Mouse (Mus musculus): Measurements from ENCODE around the gene Map1a. TPM values are rescaled to one million over a fixed set of nuclear protein-coding genes. Genes with fewer than 3 reads are reported as not detected.

Gene Map1a
- polyA plus RNA-seq (2015; fragmentation: Nextera tagmentation; extraction: Ambion mirVana), result 17.6 and 21.8 TPM in 2 replicates

- Histone ChIP-seq H3K4me2 (peak within 1 kb of the TSS; percentile 89), H3K27ac (replicated peaks) (peak within 1 kb of the TSS; percentile 91), H3K4me3 (peak within 1 kb of the TSS; percentile 59), H3K27me3 (0 out of 2 replicates have a peak, but pooled peaks cover 11% of the 10 kb centered on the region), H3K9ac (peak within 1 kb of the TSS; percentile 73), H3K36me3 (no peaks in the 10 kb centered on the region), H3K9me3 (no peaks in the 10 kb centered on the region), H3K4me1 (replicated peaks) (peaks cover 40% of the 10 kb centered on the region)
- ATAC-seq (ENCODE audit: low read depth), result peak; percentile 97
- under 1% methylated on average over 48 of the region's 48 CpGs for WGBS
Measured at GRCm38 (mm10) chr2:121288901-121289729, at the start of gene Map1a. Map1a (plus strand) TSS chr2:121289600.

GRCm38 (mm10) chr2:121244099-121244498, 45.3 kb upstream of the Map1a start:
- 94% methylated on average over 5 of the region's 5 CpGs for WGBS
- ATAC-seq (ENCODE audit: low read depth), result no peak
- no peak overlapping the region for H3K27ac ChIP-seq (replicated peaks)
- no peaks in the 10 kb centered on the region for H3K4me1 ChIP-seq (replicated peaks)
- no peak overlapping the region for H3K4me2 ChIP-seq
- no peaks in the 10 kb centered on the region for H3K9me3 ChIP-seq
- no peaks in the 10 kb centered on the region for H3K27me3 ChIP-seq
- H3K36me3 ChIP-seq, result peaks cover 90% of the 10 kb centered on the region
- no peak overlapping the region for H3K4me3 ChIP-seq
- H3K9ac ChIP-seq, result no peak overlapping the region

DNA sequence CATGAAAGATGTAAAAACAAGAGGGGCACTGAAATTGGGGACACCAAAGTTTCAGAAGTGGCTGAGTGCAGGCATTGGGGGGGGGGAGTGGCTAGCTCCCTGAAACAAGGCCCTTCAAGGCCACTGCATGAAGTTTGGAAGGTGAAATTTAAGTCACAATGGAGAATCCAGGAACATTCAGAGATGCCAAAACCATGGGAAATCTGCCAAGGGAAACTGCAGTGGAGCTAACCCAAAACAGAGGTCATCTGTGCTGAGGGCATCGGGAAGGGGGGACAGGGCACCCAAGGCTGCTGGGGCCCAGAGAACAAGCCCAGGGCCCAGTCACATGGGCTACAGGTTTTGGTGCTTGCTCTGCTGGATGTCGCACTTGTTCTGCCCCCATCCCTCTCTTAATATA, 39.6 kb upstream of the Map1a start:
- Histone ChIP-seq H3K36me3 (peaks cover 96% of the 10 kb centered on the region), H3K4me3 (no peak overlapping the region), H3K27ac (replicated peaks) (no peak overlapping the region), H3K27me3 (no peaks in the 10 kb centered on the region), H3K4me1 (replicated peaks) (no peaks in the 10 kb centered on the region), H3K9me3 (no peaks in the 10 kb centered on the region), H3K4me2 (no peak overlapping the region), H3K9ac (no peak overlapping the region)
- 98% methylated on average over 2 of the region's 2 CpGs for WGBS
- no peak for ATAC-seq (ENCODE audit: low read depth)

DNA sequence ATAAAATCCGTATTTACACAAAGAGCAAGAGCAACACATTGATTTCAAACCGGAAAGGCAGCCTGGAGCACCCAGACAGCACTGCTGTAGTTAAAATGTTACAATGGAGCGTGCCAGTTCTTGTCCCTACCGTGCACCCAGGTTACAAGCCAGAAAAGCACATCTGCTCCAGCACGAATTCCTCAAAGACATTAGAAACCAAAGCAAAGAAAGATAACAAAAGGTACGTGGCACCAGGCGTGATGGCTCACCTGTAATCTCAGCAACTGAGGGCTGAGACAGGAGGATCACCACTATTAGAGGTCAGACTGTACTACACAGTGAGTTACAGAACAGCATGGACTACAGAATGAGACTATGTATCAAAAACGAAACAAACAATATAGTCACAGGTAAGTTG, 21.0 kb upstream of the Map1a start:
- H3K4me2 ChIP-seq, result peak overlapping the region; percentile 73
- peak overlapping the region; percentile 19 for H3K4me3 ChIP-seq
- H3K9ac ChIP-seq, result peak overlapping the region; percentile 44; the same call in 1 of the 2 replicates

GRCm38 (mm10) chr2:121270521-121271235, 18.7 kb upstream of the Map1a start:
- Histone ChIP-seq H3K4me1 (replicated peaks) (peaks cover 51% of the 10 kb centered on the region), H3K36me3 (peaks cover 36% of the 10 kb centered on the region), H3K9me3 (no peaks in the 10 kb centered on the region), H3K4me2 (peak overlapping the region; percentile 73), H3K27me3 (no peaks in the 10 kb centered on the region), H3K4me3 (peak overlapping the region; percentile 87), H3K9ac (peak overlapping the region; percentile 92), H3K27ac (replicated peaks) (peak overlapping the region; percentile 98)
- WGBS, result 1% methylated on average over 34 of the region's 35 CpGs
- peak; percentile 86 for ATAC-seq (ENCODE audit: low read depth)

More for the DNA sequence above, 21.0 kb upstream of the Map1a start:
- no peak for ATAC-seq (ENCODE audit: low read depth)
- Histone ChIP-seq H3K36me3 (peaks cover 50% of the 10 kb centered on the region), H3K4me1 (replicated peaks) (peaks cover 52% of the 10 kb centered on the region), H3K27ac (replicated peaks) (no peak overlapping the region), H3K9me3 (no peaks in the 10 kb centered on the region), H3K27me3 (no peaks in the 10 kb centered on the region)
- 59% methylated on average over 8 of the region's 8 CpGs for WGBS

DNA sequence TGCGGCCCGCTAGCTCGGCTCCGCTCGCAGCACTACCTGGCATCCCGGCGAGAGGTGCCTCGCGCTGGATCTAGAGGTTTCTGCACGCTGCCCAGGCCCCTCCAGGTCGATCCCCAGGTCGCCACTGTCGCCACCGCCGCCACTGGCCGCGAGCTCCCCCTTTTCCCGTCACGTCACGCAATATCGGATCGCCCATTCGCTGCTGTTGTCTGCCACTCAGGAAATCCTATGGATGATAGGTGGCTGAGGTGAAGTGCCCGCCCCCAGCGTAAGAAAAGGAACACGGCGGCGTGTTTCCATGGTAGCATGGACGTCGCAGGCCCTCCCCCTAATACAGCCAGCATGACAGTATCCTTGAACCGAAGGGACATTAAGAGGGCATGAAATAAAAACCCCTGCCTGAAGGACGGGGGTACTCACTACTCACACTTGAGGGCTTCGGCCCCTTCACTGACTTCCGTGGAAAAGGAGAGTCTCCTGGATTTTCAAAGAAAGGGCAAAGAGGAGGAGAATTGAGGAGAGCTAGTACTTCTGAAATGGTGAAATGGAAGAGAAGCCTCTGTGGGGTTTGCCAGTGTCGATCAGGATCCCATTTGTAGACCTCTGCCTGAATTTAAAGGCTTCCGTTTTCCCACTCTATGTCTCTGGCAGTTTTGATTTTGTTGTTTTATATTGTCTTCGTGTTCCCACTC, 18.0 kb upstream of the Map1a start, which contains the start of gene Trp53bp1:
Gene Trp53bp1, minus strand, starts transcription at position 172 of the 692 bp plus-strand sequence.
- Histone ChIP-seq H3K4me3 (peak within 1 kb of the TSS; percentile 87), H3K4me2 (peak within 1 kb of the TSS; percentile 73), H3K36me3 (peaks cover 35% of the 10 kb centered on the region), H3K4me1 (replicated peaks) (peaks cover 49% of the 10 kb centered on the region), H3K27ac (replicated peaks) (peak within 1 kb of the TSS; percentile 98), H3K27me3 (no peaks in the 10 kb centered on the region), H3K9me3 (no peaks in the 10 kb centered on the region), H3K9ac (peak within 1 kb of the TSS; percentile 92)
- under 1% methylated on average over 37 of the region's 37 CpGs for WGBS
- ATAC-seq (ENCODE audit: low read depth), result peak; percentile 99

DNA sequence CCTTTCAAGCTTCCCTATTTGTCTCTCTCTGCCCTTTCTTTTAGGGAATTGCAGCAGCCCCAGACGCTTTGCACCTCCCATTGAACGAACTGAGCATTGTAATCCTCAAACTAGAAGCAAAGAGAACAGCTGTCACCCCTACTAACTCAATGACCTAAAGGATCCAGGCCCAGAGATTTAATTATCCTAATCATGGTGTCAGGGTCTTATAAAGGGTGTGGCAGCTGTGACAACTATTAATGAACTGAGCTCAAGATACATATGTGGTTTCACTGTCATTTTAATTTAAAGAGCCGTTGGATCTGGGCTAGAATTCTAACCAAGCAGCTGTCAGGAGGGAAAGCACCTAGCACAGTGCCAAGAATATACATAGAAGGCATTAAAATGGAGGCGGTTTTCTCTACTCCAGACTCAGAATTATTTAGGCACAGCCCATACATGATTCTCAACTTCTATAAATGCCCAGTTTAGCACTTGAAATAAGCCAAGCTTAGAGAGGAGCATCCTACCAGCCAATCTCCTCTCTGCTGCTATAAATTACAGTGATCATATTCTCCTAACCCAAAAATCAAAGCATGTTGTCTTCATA, 17.4 kb upstream of the Map1a start:
- Histone ChIP-seq H3K9me3 (no peaks in the 10 kb centered on the region), H3K9ac (peak overlapping the region; percentile 92), H3K36me3 (peaks cover 30% of the 10 kb centered on the region), H3K27ac (replicated peaks) (peak overlapping the region; percentile 98), H3K4me3 (peak overlapping the region; percentile 87), H3K27me3 (no peaks in the 10 kb centered on the region), H3K4me2 (peak overlapping the region; percentile 73), H3K4me1 (replicated peaks) (peaks cover 44% of the 10 kb centered on the region)
- WGBS, result 12% methylated on average over 4 of the region's 4 CpGs
- peak; percentile 19 for ATAC-seq (ENCODE audit: low read depth)

DNA sequence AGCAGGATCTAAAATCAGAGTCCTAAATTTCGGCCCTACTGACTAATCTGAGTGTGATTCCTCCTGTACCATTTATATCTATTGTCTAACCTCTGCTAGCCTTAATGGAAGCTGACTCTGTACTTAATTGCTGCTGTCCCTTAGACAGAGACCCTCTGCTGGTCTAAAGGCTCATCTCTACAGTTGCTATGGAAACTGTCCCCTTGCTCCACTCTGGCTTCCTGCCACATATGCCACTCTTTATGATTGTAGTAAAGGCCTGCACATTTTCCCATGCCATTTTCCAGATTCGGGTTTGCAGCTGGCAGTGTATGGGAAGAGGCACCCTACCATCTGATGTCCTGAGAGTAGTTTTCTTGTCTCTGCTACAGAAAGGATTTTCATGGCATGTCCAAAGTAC, 1.6 kb upstream of the Map1a start:
- H3K9ac ChIP-seq, result peak overlapping the region; percentile 73; the same call in 1 of the 2 replicates
- H3K4me3 ChIP-seq, result no peak overlapping the region
- H3K9me3 ChIP-seq, result no peaks in the 10 kb centered on the region
- peak overlapping the region; percentile 91 for H3K27ac ChIP-seq (replicated peaks)
- H3K4me1 ChIP-seq (replicated peaks), result peaks cover 33% of the 10 kb centered on the region
- H3K36me3 ChIP-seq, result no peaks in the 10 kb centered on the region
- H3K27me3 ChIP-seq, result 0 out of 2 replicates have a peak, but pooled peaks cover 11% of the 10 kb centered on the region
- WGBS, result 35% methylated on average over 2 of the region's 2 CpGs
- peak overlapping the region; percentile 89 for H3K4me2 ChIP-seq
- ATAC-seq (ENCODE audit: low read depth), result no peak

DNA sequence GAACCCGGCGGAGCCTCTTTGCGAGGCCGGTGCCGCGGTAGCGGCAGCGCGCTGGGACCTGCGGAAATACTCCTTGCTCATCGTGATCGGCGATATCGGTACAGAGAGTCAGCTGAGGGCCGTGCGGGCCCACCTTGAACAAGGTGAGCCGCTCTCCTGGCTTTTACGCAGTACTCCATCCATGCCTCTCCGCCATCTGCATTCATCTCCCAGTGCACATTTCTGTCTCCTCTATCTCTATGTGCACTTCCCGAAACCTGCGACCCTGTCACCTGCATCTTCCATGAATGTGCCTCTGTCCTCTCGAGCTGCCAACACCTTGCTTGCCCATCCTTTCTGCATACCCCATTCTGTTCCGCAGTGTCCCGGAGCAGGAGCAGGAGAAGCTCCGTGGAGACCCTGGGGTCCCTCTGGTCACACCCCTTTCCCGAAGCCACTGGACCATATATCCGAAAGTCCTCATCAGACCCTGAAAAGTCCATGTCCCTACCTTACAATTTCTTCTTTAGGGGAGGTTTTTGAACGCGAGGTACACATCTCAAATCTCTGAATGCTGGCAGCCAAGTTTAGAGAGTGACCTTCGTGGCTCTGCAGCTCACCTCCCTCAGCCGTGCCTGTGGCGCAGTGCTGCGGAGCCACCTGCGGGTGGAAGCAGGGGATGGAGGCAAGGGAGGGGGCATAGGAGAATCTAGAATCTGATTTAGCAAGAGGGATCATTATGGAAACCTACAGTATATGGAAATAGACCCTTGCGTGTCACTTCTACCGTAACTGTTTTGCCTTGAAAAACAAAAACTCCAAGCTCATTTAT, 535 bp downstream of the Map1a start:
- 3% methylated on average over 36 of the region's 36 CpGs for WGBS
- peak; percentile 48; the same call in 1 of the 2 replicates for ATAC-seq (ENCODE audit: low read depth)
- Histone ChIP-seq H3K4me2 (peak overlapping the region; percentile 89), H3K27me3 (0 out of 2 replicates have a peak, but pooled peaks cover 11% of the 10 kb centered on the region), H3K4me1 (replicated peaks) (peaks cover 48% of the 10 kb centered on the region), H3K27ac (replicated peaks) (peak overlapping the region; percentile 52), H3K9ac (peak overlapping the region; percentile 66), H3K9me3 (no peaks in the 10 kb centered on the region), H3K4me3 (peak overlapping the region; percentile 59), H3K36me3 (no peaks in the 10 kb centered on the region)

- H3K4me1 ChIP-seq (replicated peaks), result peaks cover 69% of the 10 kb centered on the region
- ATAC-seq (ENCODE audit: low read depth), result no peak
- WGBS, result 79% methylated on average over 5 of the region's 5 CpGs
- no peaks in the 10 kb centered on the region for H3K36me3 ChIP-seq
- no peak overlapping the region for H3K4me2 ChIP-seq
- H3K9ac ChIP-seq, result no peak overlapping the region
- 0 out of 2 replicates have a peak, but pooled peaks cover 11% of the 10 kb centered on the region for H3K27me3 ChIP-seq
- no peak overlapping the region for H3K27ac ChIP-seq (replicated peaks)
- no peak overlapping the region for H3K4me3 ChIP-seq
- H3K9me3 ChIP-seq, result no peaks in the 10 kb centered on the region
Measured at GRCm38 (mm10) chr2:121292316-121293013, 3.1 kb downstream of the Map1a start.
